ENCODE assay signal across 8 mouse cellular contexts in the genomic region with DNA sequence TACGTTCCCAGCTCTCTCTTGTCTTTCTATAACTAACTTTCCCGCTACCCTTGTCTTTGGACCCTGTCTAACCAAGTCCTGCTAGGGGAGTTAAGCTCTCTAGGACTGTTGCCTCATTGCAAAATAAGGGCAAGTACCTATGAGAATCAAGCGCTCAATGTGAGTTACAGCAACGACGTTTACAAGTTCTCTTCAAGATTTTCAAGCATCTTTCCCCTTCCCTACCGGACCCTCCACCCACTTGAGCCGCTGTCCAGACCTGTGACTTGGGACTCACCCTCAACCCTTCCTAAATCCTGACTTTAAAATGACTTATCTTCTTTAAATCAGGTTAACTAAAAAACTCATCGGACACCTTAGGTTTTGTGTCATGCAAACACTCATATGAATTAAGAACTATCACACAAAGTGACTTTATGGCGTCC. TPM values are rescaled to one million over a fixed set of nuclear protein-coding genes. Genes with fewer than 3 reads are reported as not detected.
DNase-seq lines count a peak whose midpoint lies in the region; ATAC-seq lines count a peak whose summit lies in the region.

No protein-coding gene starts in this region.

- no peak; the same call in 1 of the 2 replicates for ATAC-seq in limb, embryonic 11.5 days (ENCODE audit: insufficient number of reproducible peaks, low FRiP score, low TSS enrichment, low read depth)

- peak; percentile 42 for DNase-seq in kidney, adult 9 months
- no peak for DNase-seq in kidney, adult 11 months
- peak; percentile 69 for DNase-seq in Muller cell, postnatal 12 days (ENCODE audit: inconsistent ontology term)
- peak; percentile 44 for DNase-seq in forelimb bud, embryonic 11.5 days (ENCODE audit: low read depth, low spot score)
- peak; percentile 50 for DNase-seq in limb, embryonic 11.5 days (ENCODE audit: low spot score)
- DNase-seq in naive thymus-derived CD4-positive, alpha-beta T cell, adult 2 months (ENCODE audit: low read depth) = peak; percentile 77
- DNase-seq in gastrocnemius, postnatal 10 days = no peak
- no peak for DNase-seq in right cerebral cortex, postnatal 14 days

- WGBS in limb, embryonic 11.5 days = 8% methylated on average over 9 of the region's 9 CpGs

- peak overlapping the region; percentile 52 for H3K4me3 ChIP-seq in limb, embryonic 11.5 days (ENCODE audit: low read depth, low read length)

- H3K9ac ChIP-seq in limb, embryonic 11.5 days (ENCODE audit: low read length) = peak overlapping the region; percentile 99

- no peaks in the 10 kb centered on the region for H3K27me3 ChIP-seq in limb, embryonic 11.5 days (ENCODE audit: control insufficient read depth, insufficient read depth, low read length)

- peak overlapping the region; percentile 60 for H3K4me2 ChIP-seq in limb, embryonic 11.5 days (ENCODE audit: low read depth, severe bottlenecking)

- no peaks in the 10 kb centered on the region; the same call in 1 of the 2 replicates for H3K4me1 ChIP-seq in limb, embryonic 11.5 days (ENCODE audit: control insufficient read depth, insufficient read depth, low read length)

- peak overlapping the region; percentile 97 for H3K27ac ChIP-seq in limb, embryonic 11.5 days (replicated peaks; ENCODE audit: low read depth, low read length)

- H3K36me3 ChIP-seq in limb, embryonic 11.5 days (ENCODE audit: control insufficient read depth, insufficient read depth, low read length) = no peaks in the 10 kb centered on the region

- H3K9me3 ChIP-seq in limb, embryonic 11.5 days (ENCODE audit: control insufficient read depth, low read length) = no peaks in the 10 kb centered on the region

RNA-seq across cellular contexts. Expression of a gene that starts 0.3 kb away (rescaled TPM):
- polyA plus RNA-seq in limb, embryonic 11.5 days (2014; fragmentation: Nextera tagmentation; extraction: Ambion mirVana) = 8.7 and 8.8 TPM in 2 replicates
- total RNA-seq in gastrocnemius, postnatal 10 days (2021) = 10 to 100 TPM; 17.5 to 22.0 TPM

RNA-seq across cellular contexts. Expression of a gene that starts 11.9 kb away (rescaled TPM):
- polyA plus RNA-seq in limb, embryonic 11.5 days (2014; fragmentation: Nextera tagmentation; extraction: Ambion mirVana) = 0.12 TPM in 1 of 2 replicates, not detected in the other
- under 1 TPM in 1 of 2 experiments, not detected in 1; 0.16 TPM for total RNA-seq in gastrocnemius, postnatal 10 days (2021)

RNA-seq across cellular contexts. Expression of a gene that starts 37.6 kb away (rescaled TPM):
- polyA plus RNA-seq in limb, embryonic 11.5 days (2014; fragmentation: Nextera tagmentation; extraction: Ambion mirVana) = 9.4 and 10.2 TPM in 2 replicates
- 10 to 100 TPM; 14.0 to 15.2 TPM for total RNA-seq in gastrocnemius, postnatal 10 days (2021)

Comparison
In these comparisons a context has a peak if more than half of its experiments do, and no peak if none do; other contexts are left out.
1. DNase-seq: peak in kidney, adult 9 months (single experiment), Muller cell, postnatal 12 days (single experiment), forelimb bud, embryonic 11.5 days (single experiment), limb, embryonic 11.5 days (single experiment) and naive thymus-derived CD4-positive, alpha-beta T cell, adult 2 months (single experiment); none in kidney, adult 11 months (single experiment), gastrocnemius, postnatal 10 days (single experiment) and right cerebral cortex, postnatal 14 days (single experiment).